Mouse (Mus musculus) thymus, postnatal 14 days (tissue): Measurements from ENCODE around the gene Slc22a22.
"Not testable (repeated sequence)": the region's sequence is repeated elsewhere in the genome, so short reads cannot be mapped to it uniquely, and the experiment has no call there.

Experiments used
- DNase-seq: peaks from one replicate; pipeline ENCODE4 v3.0.0; 2021

The Slc22a22 gene

DNA sequence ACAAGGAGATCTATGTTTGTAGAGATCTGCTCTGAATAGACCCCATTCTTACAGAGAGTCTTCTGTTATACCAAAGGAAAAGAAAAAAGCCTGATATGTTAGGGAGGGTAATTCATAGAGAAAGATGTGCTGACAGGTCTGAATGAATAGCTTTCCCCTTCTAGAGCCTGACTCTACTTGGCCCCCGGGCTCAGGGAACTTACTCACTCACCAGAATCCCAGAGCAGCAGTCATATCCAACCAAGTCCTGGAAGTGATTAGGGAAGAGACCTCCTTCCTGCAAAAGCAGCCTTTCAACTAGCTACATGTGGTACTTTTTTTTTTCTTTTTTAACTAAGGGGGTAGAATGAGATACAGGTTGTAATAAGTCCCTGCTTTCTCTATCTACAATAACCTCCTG, 111.0 kb downstream of the Slc22a22 start:
- DNase-seq = no peak

DNA sequence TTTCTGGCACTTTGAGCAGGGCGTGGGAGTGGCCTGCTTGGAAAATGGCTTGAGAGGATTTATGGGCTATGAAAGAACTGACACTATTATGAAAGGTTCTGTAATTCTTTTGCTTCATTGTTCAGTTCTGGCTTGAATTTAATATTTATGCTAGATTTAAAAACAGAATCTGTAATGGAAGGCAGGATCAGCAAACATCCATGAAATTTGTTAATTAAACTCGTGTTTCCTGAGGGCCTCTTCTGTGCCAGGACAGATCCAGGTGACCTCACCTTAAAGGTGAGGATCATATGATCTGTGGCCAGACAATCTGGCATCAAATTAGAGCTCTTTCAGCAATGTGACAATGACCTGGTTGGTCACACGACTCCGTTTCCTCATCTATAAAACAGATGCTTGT, 122.1 kb downstream of the Slc22a22 start:
- DNase-seq = no peak

DNA sequence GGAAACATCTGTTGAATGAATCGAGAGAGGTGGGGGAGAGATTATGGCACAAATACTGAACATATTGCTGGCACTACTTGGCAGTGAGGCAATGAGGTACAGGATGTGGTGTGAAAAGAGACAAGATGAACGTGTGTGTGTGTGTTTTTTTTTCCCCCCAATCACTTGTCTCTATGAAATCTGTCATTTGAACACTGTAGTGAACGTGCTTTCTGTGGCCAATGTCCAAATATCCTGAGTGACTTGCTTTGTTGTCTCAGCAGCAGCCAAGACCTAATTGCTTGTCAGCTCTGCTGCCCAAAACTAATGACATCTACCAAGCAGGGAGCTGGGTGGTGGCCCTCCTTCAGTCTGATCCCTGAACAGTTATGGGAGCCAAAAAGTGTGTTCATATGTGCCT, 136.9 kb downstream of the Slc22a22 start:
- no peak for DNase-seq

GRCm38 (mm10) chr15:57331326-57331725, 146.1 kb downstream of the Slc22a22 start:
- DNase-seq = no peak

GRCm38 (mm10) chr15:57318001-57318400, 159.4 kb downstream of the Slc22a22 start:
- DNase-seq = no peak

- DNase-seq = no peak
These were observed 160.9 kb downstream of the Slc22a22 start for GRCm38 (mm10) chr15:57316486-57316885.

- no peak for DNase-seq
These were observed 174.7 kb downstream of the Slc22a22 start for GRCm38 (mm10) chr15:57302710-57303109.

- DNase-seq = no peak
These were observed 198.9 kb downstream of the Slc22a22 start for GRCm38 (mm10) chr15:57278505-57278904.

- no peak for DNase-seq
These were observed 201.0 kb downstream of the Slc22a22 start for GRCm38 (mm10) chr15:57276411-57276810.

GRCm38 (mm10) chr15:57240061-57240460, 237.4 kb downstream of the Slc22a22 start:
- not testable (repeated sequence) for DNase-seq

DNA sequence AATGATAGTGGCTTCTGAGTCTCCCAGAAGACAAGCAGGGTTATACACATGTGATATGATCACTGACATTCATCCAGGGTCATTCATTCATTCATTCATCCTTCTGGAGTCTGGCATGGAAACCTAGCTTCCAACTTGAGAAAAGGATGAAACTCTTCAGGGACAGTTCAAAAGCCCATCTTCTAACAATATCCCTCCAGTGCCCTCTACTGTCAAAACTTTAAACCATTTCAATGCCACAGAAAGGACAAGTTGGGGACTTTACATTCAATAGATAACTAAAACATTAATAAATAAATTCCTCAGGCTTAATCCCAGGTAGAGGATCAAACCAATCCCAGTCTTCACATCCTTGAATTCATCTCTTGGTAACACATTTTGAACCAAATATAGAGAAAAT, 247.0 kb downstream of the Slc22a22 start:
- no peak for DNase-seq

GRCm38 (mm10) chr15:57205315-57205714, 272.1 kb downstream of the Slc22a22 start:
- no peak for DNase-seq

DNA sequence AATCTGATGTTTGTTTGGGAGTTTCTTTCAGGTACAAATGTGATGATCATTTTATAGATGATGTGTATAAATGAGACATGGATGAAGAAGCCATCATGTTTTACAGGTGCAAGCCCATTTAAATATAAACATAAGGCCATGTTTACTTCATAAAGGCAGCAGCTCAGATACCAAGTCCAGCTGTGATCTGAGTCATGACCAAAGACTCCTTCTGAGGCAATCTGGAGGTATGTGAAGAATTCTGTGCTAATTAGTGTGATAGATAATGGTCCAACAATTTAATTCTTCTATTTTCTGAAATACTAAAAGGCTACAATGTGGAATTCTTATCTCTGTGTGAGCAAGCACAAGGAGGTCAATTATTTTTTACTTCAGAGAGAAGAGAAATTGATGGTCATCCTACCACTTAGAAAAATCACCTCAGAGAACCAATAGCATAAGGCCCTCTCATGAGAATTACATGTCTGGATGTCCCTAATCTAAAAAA, 272.9 kb downstream of the Slc22a22 start:
- no peak for DNase-seq
